Mouse (Mus musculus) C2C12 (cell line): ENCODE measurements at regions not wholly inside any gene's neighbourhood (a gene's known extent, or its start where the extent isn't known, plus 50 kb on each side); places are given as distances from the start of the nearest gene placed in this dataset.

Experiments
- CEBPB ChIP-seq: IDR thresholded peaks from one replicate; pipeline ENCODE4 v1.6.1; 2011; ENCODE audit warnings: low read depth, mild to moderate bottlenecking, control low read depth, moderate library complexity
- CTCF ChIP-seq: IDR thresholded peaks from one replicate; pipeline ENCODE4 v1.5.1; 2011; ENCODE audit not compliant: control insufficient read depth, insufficient read depth, insufficient read length
- MYOD1 ChIP-seq: IDR thresholded peaks from one replicate; pipeline ENCODE4 v1.6.1; 2011; ENCODE audit warnings: low read depth; ENCODE audit not compliant: control insufficient read depth, insufficient read length

- TF ChIP-seq CEBPB = no peak
- no peak for TF ChIP-seq MYOD1
- no peak for TF ChIP-seq CTCF
Measured at GRCm38 (mm10) chr13:15950143-15950542, 61.5 kb upstream of the Inhba start.
